Comparison of ENCODE assay signal across 9 mouse cellular contexts in genomic region chr15:77837444-77838117, GRCm38 (mm10). TPM values are rescaled to one million over a fixed set of nuclear protein-coding genes. Genes with fewer than 3 reads are reported as not detected.
DNase-seq lines count a peak whose midpoint lies in the region; ATAC-seq and TF ChIP-seq lines count a peak whose summit lies in the region.
"Had no signal": no experiment of that assay in that cellular context is flagged by ENCODE, and none has a peak within 500 bp of the region (broad histone marks: within the 10 kb centered on the region; RNA-seq: fewer than 3 reads in every experiment).

No protein-coding gene starts in this region.

- DNase-seq in CD4-positive, CD25-positive, alpha-beta regulatory T cell, adult 2 months (ENCODE audit: low read depth, low spot score) = peak; percentile 61
- DNase-seq in kidney, adult 2 months = no peak
- no peak for DNase-seq in kidney, adult 9 months
- no peak for DNase-seq in adrenal gland, postnatal 25 days
- no peak for DNase-seq in frontal cortex, postnatal 36 days (ENCODE audit: low spot score in 2 of 2)
- DNase-seq: cerebellum, adult 11-12 months had no signal

- H3K79me3 ChIP-seq in C2C12 (ENCODE audit: low read depth) = peaks cover 91% of the 10 kb centered on the region

- no peaks in the 10 kb centered on the region for H3K27me3 ChIP-seq in kidney, adult 2 months (replicated peaks; ENCODE audit: control insufficient read depth, insufficient read depth, low read length)
- no peaks in the 10 kb centered on the region for H3K27me3 ChIP-seq in C2C12 (ENCODE audit: control insufficient read depth, insufficient read depth, insufficient read length)
- no peaks in the 10 kb centered on the region for H3K27me3 ChIP-seq in limb, embryonic 12.5 days

- peak overlapping the region; percentile 49 for H3K27ac ChIP-seq in kidney, adult 2 months (ENCODE audit: insufficient read depth, low read depth, low read length)
- peak overlapping the region; percentile 89; the same call in 1 of the 2 replicates for H3K27ac ChIP-seq in limb, embryonic 12.5 days

- H3K4me3 ChIP-seq in kidney, adult 2 months (ENCODE audit: insufficient read depth, low read depth, low read length) = no peak overlapping the region
- peak overlapping the region; percentile 12 for H3K4me3 ChIP-seq in C2C12 (ENCODE audit: insufficient read depth, poor library complexity, severe bottlenecking)
- H3K4me3 ChIP-seq in limb, embryonic 12.5 days (replicated peaks) = no peak overlapping the region

- H3K79me2 ChIP-seq in C2C12 (ENCODE audit: control insufficient read depth, insufficient read depth) = peaks cover 94% of the 10 kb centered on the region

- no peaks in the 10 kb centered on the region for H3K36me3 ChIP-seq in kidney, adult 2 months (ENCODE audit: control insufficient read depth, insufficient read depth, low read length)
- H3K36me3 ChIP-seq in C2C12 (ENCODE audit: control insufficient read depth, insufficient read depth) = peaks cover 75% of the 10 kb centered on the region
- 0 out of 2 replicates have a peak, but pooled peaks cover 6% of the 10 kb centered on the region for H3K36me3 ChIP-seq in limb, embryonic 12.5 days

- 37% methylated on average over 10 of the region's 10 CpGs for WGBS in kidney, adult 2 months
- 72% methylated on average over 10 of the region's 10 CpGs for WGBS in limb, embryonic 12.5 days

- no peak overlapping the region for H3K4me2 ChIP-seq in limb, embryonic 12.5 days

- H3ac ChIP-seq in C2C12 (ENCODE audit: control insufficient read depth, insufficient read length, low read depth) = peak overlapping the region; percentile 57

- TF ChIP-seq POLR2A in kidney, adult 2 months (IDR thresholded peaks at IDR 0.05; ENCODE audit: low read depth, low read length) = no peak

- no peak for TF ChIP-seq CTCF in kidney, adult 2 months (conservative IDR thresholded peaks at IDR 0.05; ENCODE audit: insufficient read depth, insufficient read length, low read depth, low read length)
- no peak for TF ChIP-seq CTCF in C2C12 (IDR thresholded peaks at IDR 0.05; ENCODE audit: control insufficient read depth, insufficient read depth, insufficient read length)

- H3K9me3 ChIP-seq in limb, embryonic 12.5 days = no peaks in the 10 kb centered on the region

- H3K9ac ChIP-seq in limb, embryonic 12.5 days (replicated peaks) = no peak overlapping the region

- peaks cover 55% of the 10 kb centered on the region for H3K4me1 ChIP-seq in kidney, adult 2 months (ENCODE audit: control insufficient read depth, insufficient read depth, low read length)
- H3K4me1 ChIP-seq in limb, embryonic 12.5 days (replicated peaks) = peaks cover 80% of the 10 kb centered on the region

- no peak for ATAC-seq in CD4-positive, CD25-positive, alpha-beta regulatory T cell, adult 4 months
- no peak for ATAC-seq in limb, embryonic 12.5 days (ENCODE audit: insufficient number of reproducible peaks, insufficient read depth, low FRiP score, low TSS enrichment, low read depth)

TF ChIP-seq in C2C12, 6 proteins besides CTCF, POLR2A, EP300 and RAD21:
- no peak for TF ChIP-seq USF1 (IDR thresholded peaks at IDR 0.05; ENCODE audit: low read depth)
- TF ChIP-seq MYOD1 (IDR thresholded peaks at IDR 0.05; ENCODE audit: control insufficient read depth, insufficient read length, low read depth) = no peak
- TF ChIP-seq CEBPB (IDR thresholded peaks at IDR 0.05; ENCODE audit: low read depth) = no peak
- TF ChIP-seq MYOG (IDR thresholded peaks at IDR 0.05; ENCODE audit: control insufficient read depth, extremely low read depth, insufficient read length) = no peak
- TF ChIP-seq MAX (IDR thresholded peaks at IDR 0.05) = no peak
- TF ChIP-seq FOSL1 (IDR thresholded peaks at IDR 0.05; ENCODE audit: insufficient read depth, low read length, poor library complexity, severe bottlenecking) = no peak

RNA-seq across cellular contexts. Expression of gene Myh9, which starts 4.4 kb away (rescaled TPM):
- 100 to 1,000 TPM; 206 to 220 TPM for polyA plus RNA-seq in CD4-positive, CD25-positive, alpha-beta regulatory T cell, adult 4 months (2017; shearing (Covaris generic))
- polyA plus RNA-seq in kidney, adult 2 months (2012; rRNA removed) = 57.7 and 64.1 TPM in 2 replicates
- 580 TPM for polyA plus RNA-seq in C2C12 (2012; fragmentation: generic; extraction: Trizol)
- polyA plus RNA-seq in limb, embryonic 12.5 days (2016; fragmentation: Nextera tagmentation; extraction: Ambion mirVana) = 40.0 and 43.1 TPM in 2 replicates
- total RNA-seq in adrenal gland, postnatal 25 days (2021) = 325 and 352 TPM in 2 replicates
